ENCODE assay signal across 14 mouse cellular contexts in the genomic region with DNA sequence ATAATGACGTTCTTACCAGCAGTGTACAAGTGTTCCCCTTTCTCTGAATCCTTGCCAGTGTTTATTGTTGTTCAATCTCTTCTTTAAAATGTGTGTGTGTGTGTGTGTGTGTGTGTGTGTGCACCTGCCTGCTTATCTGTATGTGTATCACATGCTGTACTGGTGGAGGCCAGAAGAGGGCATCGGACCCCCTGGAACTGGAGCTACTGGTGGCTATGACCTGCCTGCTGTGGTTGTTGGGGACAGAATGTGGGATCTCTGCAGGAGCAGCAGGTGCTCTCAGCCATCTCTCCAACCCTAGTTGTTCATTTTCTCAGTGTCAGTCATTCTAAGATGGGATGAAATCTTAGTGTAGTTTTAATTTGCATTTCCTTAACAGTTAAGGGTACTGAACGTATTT.
DNase-seq lines count a peak whose midpoint lies in the region; ATAC-seq and TF ChIP-seq lines count a peak whose summit lies in the region.
"Had no signal": no experiment of that assay in that cellular context is flagged by ENCODE, and none has a peak within 500 bp of the region (broad histone marks: within the 10 kb centered on the region; RNA-seq: fewer than 3 reads in every experiment).

No protein-coding gene starts in this region.

- H3K27ac ChIP-seq in layer of hippocampus, adult 2 months: no peak overlapping the region
- no peak overlapping the region for H3K27ac ChIP-seq in embryonic facial prominence, embryonic 10.5 days (replicated peaks)
- H3K27ac ChIP-seq in neural tube, embryonic 15.5 days (replicated peaks): no peak overlapping the region

- H3K9ac ChIP-seq in neural tube, embryonic 15.5 days (replicated peaks): no peak overlapping the region
- H3K9ac ChIP-seq: heart, embryonic 12.5 days had no signal

- DNase-seq in adrenal gland, adult 2 months: peak; percentile 9
- no peak for DNase-seq in adrenal gland, postnatal 14 days
- no peak for DNase-seq in layer of hippocampus, adult 2 months (ENCODE audit: low spot score in 2 of 2)
- no peak for DNase-seq in layer of hippocampus, postnatal 10 days (ENCODE audit: low spot score in 2 of 2)
- DNase-seq in A20 (ENCODE audit: low read depth, low spot score): peak; percentile 57
- peak; percentile 36 for DNase-seq in embryonic facial prominence, embryonic 10.5 days (ENCODE audit: low spot score)
- no peak for DNase-seq in embryo, embryonic 11 days
- DNase-seq: cerebellum, postnatal 14 days; left cerebral cortex, postnatal 4 days; lung, postnatal 14 days had no signal

- no peaks in the 10 kb centered on the region for H3K36me3 ChIP-seq in embryonic facial prominence, embryonic 10.5 days (replicated peaks)
- no peaks in the 10 kb centered on the region for H3K36me3 ChIP-seq in neural tube, embryonic 15.5 days
- H3K36me3 ChIP-seq: heart, embryonic 12.5 days had no signal

- H3K9me3 ChIP-seq in embryonic facial prominence, embryonic 10.5 days: peaks cover 4% of the 10 kb centered on the region; the same call in 1 of the 2 replicates
- H3K9me3 ChIP-seq in neural tube, embryonic 15.5 days (replicated peaks): no peaks in the 10 kb centered on the region

- ATAC-seq in neural tube, embryonic 15.5 days (ENCODE audit: low FRiP score): no peak

- H3K4me1 ChIP-seq in embryonic facial prominence, embryonic 10.5 days: peaks cover 3% of the 10 kb centered on the region; the same call in 1 of the 2 replicates
- H3K4me1 ChIP-seq in neural tube, embryonic 15.5 days: no peaks in the 10 kb centered on the region
- H3K4me1 ChIP-seq: heart, embryonic 12.5 days had no signal

- no peaks in the 10 kb centered on the region for H3K27me3 ChIP-seq in embryonic facial prominence, embryonic 10.5 days (replicated peaks; ENCODE audit: low read depth, poor library complexity, severe bottlenecking)
- H3K27me3 ChIP-seq in neural tube, embryonic 15.5 days (replicated peaks): no peaks in the 10 kb centered on the region
- H3K27me3 ChIP-seq: heart, embryonic 12.5 days had no signal

- 88% methylated on average over 3 of the region's 3 CpGs for WGBS in embryonic facial prominence, embryonic 10.5 days
- 92% methylated on average over 3 of the region's 3 CpGs for WGBS in neural tube, embryonic 15.5 days

- TF ChIP-seq CTCF in layer of hippocampus, adult 2 months (conservative IDR thresholded peaks at IDR 0.05): peak; percentile 40

- no peak overlapping the region for H3K4me3 ChIP-seq in layer of hippocampus, adult 2 months
- no peak overlapping the region for H3K4me3 ChIP-seq in embryonic facial prominence, embryonic 10.5 days
- H3K4me3 ChIP-seq in neural tube, embryonic 15.5 days (replicated peaks): no peak overlapping the region
- H3K4me3 ChIP-seq: erythroblast, embryonic 14.5 days; heart, embryonic 12.5 days; myocyte had no signal

- no peak overlapping the region for H3K4me2 ChIP-seq in neural tube, embryonic 15.5 days
- H3K4me2 ChIP-seq: heart, embryonic 12.5 days had no signal

Comparison
In these comparisons a context has a peak if more than half of its experiments do, and no peak if none do; other contexts are left out.
1. DNase-seq: peak in adrenal gland, adult 2 months (single experiment), A20 (single experiment) and embryonic facial prominence, embryonic 10.5 days (single experiment); none in adrenal gland, postnatal 14 days (single experiment), layer of hippocampus, adult 2 months (0 of 2), layer of hippocampus, postnatal 10 days (0 of 2) and embryo, embryonic 11 days (single experiment).